Mouse (Mus musculus) liver, embryonic 14.5 days (tissue): ENCODE results near the gene Cemip. TPM values are rescaled to one million over a fixed set of nuclear protein-coding genes. Genes with fewer than 3 reads are reported as not detected.
"Not testable (repeated sequence)": the region's sequence is repeated elsewhere in the genome, so short reads cannot be mapped to it uniquely, and the experiment has no call there.

ENCODE experiments used
- ATAC-seq: fragments of 200-750 bp; cut with Nextera tagmentation; 2 replicates; pipeline ENCODE4 v1.8.0; 2017; ENCODE audit warnings: moderate number of reproducible peaks, mild to moderate bottlenecking, moderate library complexity; ENCODE audit not compliant: insufficient read depth
- DNase-seq, 3 experiments: peaks; one replicate each; pipeline ENCODE4 v3.0.0-alpha.2; 2012 to 2013; ENCODE audit warnings: low read depth in 3 of 3, low spot score in 3 of 3
- H3K27ac ChIP-seq: fragments of 300-500 bp; sonication (generic); 2 replicates; pipeline ENCODE4 v1.5.1; 2014; ENCODE audit warnings: moderate library complexity, mild to moderate bottlenecking, control low read depth, inconsistent platforms
- H3K27me3 ChIP-seq: fragments of 300-500 bp; sonication (generic); 2 replicates; pipeline ENCODE4 v1.6.1; 2014; ENCODE audit warnings: mild to moderate bottlenecking, low read length, moderate library complexity; ENCODE audit not compliant: control insufficient read depth, insufficient read depth
- H3K36me3 ChIP-seq: fragments of 300-500 bp; sonication (generic); replicated peaks from 2 replicates; pipeline ENCODE4 v1.6.1; 2014; ENCODE audit warnings: low read depth; ENCODE audit not compliant: control insufficient read depth, insufficient read depth
- H3K4me1 ChIP-seq, 2 experiments: fragments of 200-500 bp in 1 of 2; fragments of 300-500 bp in 1 of 2; sonication (generic) in 1 of 2; replicated peaks; 2 replicates each; pipeline ENCODE4 v1.6.1; 2012 to 2014; ENCODE audit warnings: antibody characterized with exemption in 1 of 2, inconsistent platforms in 1 of 2, low read length in 1 of 2; ENCODE audit not compliant: control insufficient read depth in 2 of 2, insufficient read depth in 2 of 2
- H3K4me2 ChIP-seq: fragments of 300-500 bp; sonication (generic); 2 replicates; pipeline ENCODE4 v1.6.1; 2014; ENCODE audit warnings: low read depth, mild to moderate bottlenecking, control low read depth, moderate library complexity
- H3K4me3 ChIP-seq, 2 experiments: fragments of 200-500 bp in 1 of 2; fragments of 300-500 bp in 1 of 2; sonication (generic) in 1 of 2; 2 replicates each; pipeline ENCODE4 v1.5.1; 2012 to 2014; ENCODE audit warnings: low read depth in 2 of 2, low read length in 2 of 2, mild to moderate bottlenecking in 2 of 2, control low read depth in 1 of 2, inconsistent platforms in 1 of 2, moderate library complexity in 1 of 2; ENCODE audit not compliant: insufficient read depth in 1 of 2
- H3K9ac ChIP-seq: fragments of 300-500 bp; sonication (generic); replicated peaks from 2 replicates; pipeline ENCODE4 v1.6.1; 2014; ENCODE audit warnings: mild to moderate bottlenecking, control low read depth, moderate library complexity
- H3K9me3 ChIP-seq: fragments of 300-500 bp; sonication (generic); 2 replicates; pipeline ENCODE4 v1.6.1; 2016; ENCODE audit warnings: low read length, mixed read lengths; ENCODE audit not compliant: control insufficient read depth
- CTCF ChIP-seq: IDR thresholded peaks from 2 replicates; pipeline ENCODE4 v1.5.1; 2016; ENCODE audit warnings: antibody characterized with exemption, low read depth, control low read depth
- EP300 ChIP-seq: IDR thresholded peaks from 2 replicates; pipeline ENCODE4 v1.6.1; 2016; ENCODE audit warnings: antibody characterized with exemption, low read depth
- WGBS: fragments of 180-500 bp; shearing (Covaris S2); extraction: QIAGEN DNeasy Blood & Tissue Kit; methylation state at CpG from one replicate; pipeline ENCODE4 v1.1.7; 2014; ENCODE audit not compliant: insufficient replicate concordance; 5-methylcytosine and 5-hydroxymethylcytosine counted together
- polyA plus RNA-seq, 2 experiments: library from polyadenylated mRNA; depleted of rRNA in 1 of 2; stranded (reverse) in 1 of 2; unstranded in 1 of 2; fragments of >200 nt; fragmentation: Nextera tagmentation in 1 of 2; extraction: Ambion mirVana in 1 of 2; gene quantifications; 2 replicates each; pipeline versions ENCODE4 v1.2.1 to v1.2.3; 2012 to 2014

Cemip gene
- 0.02 TPM in 1 of 2 replicates, not detected in the other for polyA plus RNA-seq (2012; rRNA removed)
- polyA plus RNA-seq (2014; fragmentation: Nextera tagmentation; extraction: Ambion mirVana), result 0.06 TPM in 1 of 2 replicates, not detected in the other

- TF ChIP-seq EP300, result no peak
- TF ChIP-seq CTCF, result peak; percentile 69
- Histone ChIP-seq H3K27ac (no peak within 1 kb of the TSS), H3K27me3 (peaks cover 28% of the 10 kb centered on the region), H3K4me2 (peak within 1 kb of the TSS; percentile 44), H3K36me3 (no peaks in the 10 kb centered on the region), H3K4me3 (0 out of 4 replicates have a peak within 1 kb of the TSS, but pooled peaks of 1 of the 2 experiments have one; percentile 23), H3K9me3 (no peaks in the 10 kb centered on the region), H3K4me1 (no peaks in the 10 kb centered on the region), H3K9ac (no peak within 1 kb of the TSS)
- ATAC-seq (no peak), DNase-seq (peak in 1 of 3 experiments; percentile 4)
- 2% methylated on average over 54 of the region's 54 CpGs for WGBS
Measured at GRCm38 (mm10) chr7:84086039-84086829, at the start of gene Cemip. TSS of gene Cemip (minus strand) at chr7:84086502.

GRCm38 (mm10) chr7:84132704-84133103 is 46.4 kb upstream of the Cemip start:
- Histone ChIP-seq H3K36me3 (no peaks in the 10 kb centered on the region), H3K9me3 (no peaks in the 10 kb centered on the region), H3K9ac (no peak overlapping the region), H3K4me3 (no peak overlapping the region), H3K27me3 (no peaks in the 10 kb centered on the region), H3K4me1 (peaks cover 0 to 24% of the 10 kb centered on the region in 2 experiments; a peak in 2 of 4 replicates), H3K4me2 (no peak overlapping the region), H3K27ac (no peak overlapping the region)
- DNase-seq, result no peak
- no peak for TF ChIP-seq EP300
- ATAC-seq, result no peak
- WGBS, result 36% methylated on average over 1 of the region's 1 CpGs

GRCm38 (mm10) chr7:84131736-84132135 is 45.4 kb upstream of the Cemip start:
- Histone ChIP-seq H3K4me3 (no peak overlapping the region), H3K36me3 (no peaks in the 10 kb centered on the region), H3K4me2 (no peak overlapping the region), H3K9me3 (no peaks in the 10 kb centered on the region), H3K27ac (no peak overlapping the region), H3K4me1 (peaks cover 0 to 21% of the 10 kb centered on the region in 2 experiments; a peak in 2 of 4 replicates), H3K27me3 (no peaks in the 10 kb centered on the region), H3K9ac (no peak overlapping the region)
- 73% methylated on average over 4 of the region's 4 CpGs for WGBS
- DNase-seq (no peak), ATAC-seq (no peak)
- no peak for TF ChIP-seq EP300
- TF ChIP-seq CTCF, result no peak

- Histone ChIP-seq H3K4me2 (no peak overlapping the region), H3K36me3 (no peaks in the 10 kb centered on the region), H3K4me3 (no peak overlapping the region), H3K9ac (no peak overlapping the region), H3K27ac (no peak overlapping the region), H3K9me3 (no peaks in the 10 kb centered on the region), H3K27me3 (no peaks in the 10 kb centered on the region), H3K4me1 (peaks cover 0 to 13% of the 10 kb centered on the region in 2 experiments; a peak in 2 of 4 replicates)
- WGBS, result 79% methylated on average over 8 of the region's 8 CpGs
- no peak for DNase-seq
- TF ChIP-seq EP300 (no peak), CTCF (no peak)
- ATAC-seq, result no peak
Measured at GRCm38 (mm10) chr7:84128661-84129060, 42.4 kb upstream of the Cemip start.

- WGBS, result 55% methylated on average over 1 of the region's 1 CpGs
- no peak for DNase-seq
- Histone ChIP-seq H3K27ac (no peak overlapping the region), H3K4me3 (no peak overlapping the region), H3K4me1 (peaks cover 0 to 15% of the 10 kb centered on the region in 2 experiments; a peak in 3 of 4 replicates), H3K27me3 (no peaks in the 10 kb centered on the region), H3K9me3 (no peaks in the 10 kb centered on the region), H3K4me2 (no peak overlapping the region), H3K9ac (no peak overlapping the region), H3K36me3 (no peaks in the 10 kb centered on the region)
- no peak for TF ChIP-seq CTCF
- no peak for TF ChIP-seq EP300
- ATAC-seq, result no peak
Measured at GRCm38 (mm10) chr7:84125730-84126129, 39.4 kb upstream of the Cemip start.

- 71% methylated on average over 3 of the region's 4 CpGs for WGBS
- H3K27ac ChIP-seq, H3K27me3 ChIP-seq, H3K9ac ChIP-seq, H3K4me3 ChIP-seq, H3K4me2 ChIP-seq, ATAC-seq, H3K36me3 ChIP-seq, H3K9me3 ChIP-seq, DNase-seq: not testable (repeated sequence)
- H3K4me1 ChIP-seq, result peaks cover 0 to 10% of the 10 kb centered on the region in 2 experiments; a peak in 3 of 4 replicates
Measured at GRCm38 (mm10) chr7:84123651-84124050, 37.3 kb upstream of the Cemip start.
